Mouse (Mus musculus) Patski (cell line): Measurements from ENCODE around the gene Atl1. TPM values are rescaled to one million over a fixed set of nuclear protein-coding genes. Genes with fewer than 3 reads are reported as not detected.

Source experiments
- ATAC-seq: fragments of 100-300 bp; one replicate; pipeline ENCODE4 v1.8.0; 2021
- CTCF ChIA-PET: fragments of 350-600 bp; sonication (Branson Sonifier 250); formaldehyde crosslinking; loops from one replicate; lab custom pipeline; 2022; ENCODE audit warnings: inconsistent platforms; lab: Charles Lee
- POLR2A ChIA-PET: fragments of 350-600 bp; sonication (Branson Sonifier 250); formaldehyde crosslinking; loops from one replicate; lab custom pipeline; 2022; ENCODE audit warnings: antibody characterized with exemption, inconsistent platforms; lab: Charles Lee
- DNase-seq: peaks from one replicate; pipeline ENCODE4 v3.0.0-alpha.2; 2011; ENCODE audit warnings: low read depth, low spot score
- H3K27me3 ChIP-seq: fragments of 371-371 bp; one replicate; pipeline ENCODE4 v1.5.1; 2021
- CTCF ChIP-seq: fragments of 100-300 bp; IDR thresholded peaks from one replicate; pipeline ENCODE4 v1.5.1; 2021
- in situ Hi-C: fragments of 300-500 bp; cut with MboI; formaldehyde crosslinking; loops from 3 replicates; pipeline ENCODE4 v1.11.1; 2018; ENCODE audit warnings: low pct_unique_long_range_greater_than_20kb, mixed read lengths
- polyA plus RNA-seq: library from polyadenylated mRNA; unstranded; gene quantifications from one replicate; pipeline ENCODE4 v1.2.3, GENCODE M21; 2021

The Atl1 gene
- polyA plus RNA-seq, 1 experiment from 2014 or later, result 26.3 TPM

- ChIA-PET CTCF (no interaction called here), POLR2A (no interaction called here)
- DNase-seq, result no peak
- in situ Hi-C loops, result loop anchor here (25.0 kb wide), 1 partner anchor 533 kb away; the partner anchor contains the start of genes Arf6, Gm9887 and Nemf
- H3K27me3 ChIP-seq, result no peaks in the 10 kb centered on the region
- no peak for ATAC-seq
- no peak for TF ChIP-seq CTCF
Measured at GRCm38 (mm10) chr12:69895046-69895445, 2.6 kb downstream of the Atl1 start.

- CTCF ChIA-PET, result no interaction called here
- POLR2A ChIA-PET, result no interaction called here
- no peak for DNase-seq
- in situ Hi-C loops, result loop anchor here (25.0 kb wide), 1 partner anchor 536 kb away; the partner anchor contains the start of genes Arf6, Gm9887 and Nemf
- H3K27me3 ChIP-seq, result no peaks in the 10 kb centered on the region
- TF ChIP-seq CTCF, result no peak
- ATAC-seq, result no peak
Measured at GRCm38 (mm10) chr12:69898119-69898518, 5.7 kb downstream of the Atl1 start.

GRCm38 (mm10) chr12:69904991-69905390, 12.6 kb downstream of the Atl1 start:
- no peak for TF ChIP-seq CTCF
- ChIA-PET CTCF (interaction anchor here (0.8 kb wide), 1 partner anchor 147 kb away, joined by 3 read pairs; no protein-coding TSS in a partner anchor), POLR2A (no interaction called here)
- H3K27me3 ChIP-seq, result no peaks in the 10 kb centered on the region
- in situ Hi-C loops, result no loop called here
- ATAC-seq (no peak), DNase-seq (no peak)

- in situ Hi-C loops, result no loop called here
- TF ChIP-seq CTCF, result no peak
- CTCF ChIA-PET, result no interaction called here
Measured at GRCm38 (mm10) chr12:69907667-69908510, 15.5 kb downstream of the Atl1 start.

DNA sequence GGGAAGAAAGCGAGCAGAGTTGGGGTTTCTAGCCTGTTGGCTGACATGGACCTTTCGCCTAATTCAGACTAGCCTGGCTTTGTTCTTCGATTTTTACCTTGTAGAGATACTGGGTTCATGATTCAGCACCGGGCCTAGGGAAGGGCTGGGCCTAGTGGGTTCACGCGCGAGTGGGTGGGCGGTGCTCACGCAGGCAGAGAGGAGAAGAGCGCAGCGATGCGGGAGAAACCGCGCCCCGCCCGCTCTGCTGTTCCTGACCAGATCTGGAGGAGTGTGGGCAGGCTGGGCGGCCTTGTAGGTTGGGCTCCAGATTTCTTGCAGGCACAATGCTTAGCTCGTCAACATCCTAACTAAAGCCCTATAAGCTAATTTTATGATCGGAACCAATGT, 16.1 kb downstream of the Atl1 start:
- no peak for ATAC-seq
- ChIA-PET CTCF (no interaction called here), POLR2A (no interaction called here)
- H3K27me3 ChIP-seq, result no peaks in the 10 kb centered on the region
- no peak for DNase-seq
- in situ Hi-C loops, result no loop called here
- no peak for TF ChIP-seq CTCF

More at GRCm38 (mm10) chr12:69907667-69908510, 15.5 kb downstream of the Atl1 start:
- H3K27me3 ChIP-seq, result no peaks in the 10 kb centered on the region
- DNase-seq (no peak), ATAC-seq (no peak)
- POLR2A ChIA-PET, result no interaction called here

- ATAC-seq, result no peak
- TF ChIP-seq CTCF, result no peak
- in situ Hi-C loops, result no loop called here
- no peak for DNase-seq
- ChIA-PET POLR2A (no interaction called here), CTCF (no interaction called here)
- no peaks in the 10 kb centered on the region for H3K27me3 ChIP-seq
Measured at GRCm38 (mm10) chr12:69911906-69912305, 19.5 kb downstream of the Atl1 start.

- DNase-seq, result no peak
- no peaks in the 10 kb centered on the region for H3K27me3 ChIP-seq
- no peak for ATAC-seq
- ChIA-PET POLR2A (no interaction called here), CTCF (no interaction called here)
- in situ Hi-C loops, result no loop called here
- TF ChIP-seq CTCF, result no peak
Measured at GRCm38 (mm10) chr12:69912737-69913136, 20.3 kb downstream of the Atl1 start.

GRCm38 (mm10) chr12:69917870-69918269, 25.5 kb downstream of the Atl1 start:
- POLR2A ChIA-PET, result interaction anchor here (0.6 kb wide), 1 partner anchor 147 kb away, joined by 3 read pairs; no protein-coding TSS in a partner anchor
- DNase-seq (no peak), ATAC-seq (no peak)
- CTCF ChIA-PET, result interaction anchor here (1.0 to 2.1 kb wide), 2 partner anchors 24 to 228 kb away, joined by 3 to 4 read pairs; no protein-coding TSS in a partner anchor
- H3K27me3 ChIP-seq, result no peaks in the 10 kb centered on the region
- in situ Hi-C loops, result no loop called here
- no peak for TF ChIP-seq CTCF

DNA sequence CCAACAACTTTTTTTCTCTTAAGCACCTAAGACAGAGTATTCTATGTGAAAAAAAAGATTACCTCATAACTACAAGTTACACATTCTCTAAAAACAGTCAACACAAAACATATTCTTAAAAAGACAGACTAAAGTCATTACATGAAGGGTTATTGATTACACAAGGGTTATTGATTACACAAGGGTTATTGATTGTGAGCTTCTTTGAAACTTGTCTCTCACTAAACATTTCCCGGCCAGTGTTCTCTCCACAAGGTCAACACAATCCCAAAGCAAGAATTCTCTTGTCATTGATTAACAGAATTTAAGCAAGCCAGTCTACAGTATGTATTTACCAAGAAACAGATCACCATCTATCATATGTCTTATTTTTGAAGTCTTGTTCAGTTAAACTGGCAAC, 29.7 kb downstream of the Atl1 start:
- CTCF ChIA-PET, result interaction anchor here (0.8 kb wide), 1 partner anchor 25 kb away, joined by 3 read pairs; no protein-coding TSS in a partner anchor
- POLR2A ChIA-PET, result no interaction called here
- H3K27me3 ChIP-seq, result no peaks in the 10 kb centered on the region
- no peak for TF ChIP-seq CTCF
- DNase-seq, result no peak
- in situ Hi-C loops, result loop anchor here (5.0 kb wide), 1 partner anchor 510 kb away; no protein-coding TSS in a partner anchor
- ATAC-seq, result no peak

- POLR2A ChIA-PET, result no interaction called here
- ATAC-seq (no peak), DNase-seq (no peak)
- CTCF ChIA-PET, result interaction anchor here (0.8 to 1.1 kb wide), 2 partner anchors 15 to 24 kb away, joined by 3 read pairs; no protein-coding TSS in a partner anchor
- in situ Hi-C loops, result loop anchor here (5.0 kb wide), 1 partner anchor 509 kb away; no protein-coding TSS in a partner anchor
- TF ChIP-seq CTCF, result no peak
- no peaks in the 10 kb centered on the region for H3K27me3 ChIP-seq
Measured at GRCm38 (mm10) chr12:69923128-69923527, 30.7 kb downstream of the Atl1 start.

GRCm38 (mm10) chr12:69923603-69924002, 31.2 kb downstream of the Atl1 start:
- no peak for ATAC-seq
- TF ChIP-seq CTCF, result no peak
- CTCF ChIA-PET, result interaction anchor here (1.1 kb wide), 1 partner anchor 15 kb away, joined by 3 read pairs; no protein-coding TSS in a partner anchor
- no peak for DNase-seq
- in situ Hi-C loops, result loop anchor here (5.0 kb wide), 1 partner anchor 509 kb away; no protein-coding TSS in a partner anchor
- POLR2A ChIA-PET, result no interaction called here
- H3K27me3 ChIP-seq, result no peaks in the 10 kb centered on the region
